Mouse (Mus musculus): ENCODE results near the gene Dnah2. TPM values are rescaled to one million over a fixed set of nuclear protein-coding genes. Genes with fewer than 3 reads are reported as not detected.

Dnah2 gene
- total RNA-seq, 2 experiments from 2014 or later: 4.6 to 5.2 TPM

DNA sequence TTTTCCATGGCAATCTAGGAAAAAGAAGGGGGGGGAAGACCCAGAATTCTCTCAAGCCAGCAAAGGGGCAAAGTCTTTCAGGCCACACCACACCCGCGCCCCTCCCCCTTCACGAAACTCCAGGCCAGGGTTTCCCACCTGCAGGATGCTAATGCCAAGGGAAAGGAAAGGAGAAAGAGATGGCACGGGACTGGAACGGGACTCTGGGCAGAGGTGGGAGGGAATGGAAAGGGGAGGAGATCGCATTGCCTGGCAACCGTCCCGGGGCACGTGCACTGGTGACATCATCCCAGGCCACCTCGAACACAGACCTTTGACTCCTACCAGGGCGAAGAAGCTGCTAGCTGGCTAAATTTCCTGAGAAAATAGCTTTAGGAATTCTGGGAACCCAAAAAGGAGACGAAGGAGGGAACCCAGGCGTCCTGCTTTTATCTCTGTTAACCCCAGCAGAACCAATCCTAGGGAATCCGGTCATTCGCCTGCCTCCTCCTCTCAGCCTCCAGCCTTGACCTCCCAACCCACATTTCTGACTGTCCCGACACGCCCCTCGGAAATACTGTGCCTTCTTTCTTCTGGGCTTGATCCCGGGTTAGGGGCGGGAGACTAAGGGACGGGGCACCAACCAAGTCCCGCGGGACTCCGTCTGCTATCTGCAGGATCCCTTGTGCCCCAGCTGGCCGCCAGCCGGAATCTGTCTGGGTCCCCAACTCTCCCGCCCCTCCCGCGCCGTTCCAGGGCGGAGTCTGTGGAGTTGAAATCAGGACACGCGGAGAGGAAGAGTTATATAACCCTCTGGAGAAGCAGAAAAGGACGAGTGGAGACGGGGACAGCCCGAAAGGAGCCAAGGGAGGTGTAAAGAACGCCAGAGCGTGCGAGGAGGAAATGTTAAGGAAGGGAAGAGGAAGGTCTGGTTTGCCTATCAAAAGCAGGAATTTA is 131.2 kb downstream of the Dnah2 start:
- peak overlapping the region; percentile 60 for H3K4me3 ChIP-seq
- DNase-seq (ENCODE audit: low spot score in 2 of 2): peak; percentile 87 to 88
- no peak for TF ChIP-seq CTCF (conservative IDR thresholded peaks at IDR 0.05)
- peak overlapping the region; percentile 99 for H3K27ac ChIP-seq

DNA sequence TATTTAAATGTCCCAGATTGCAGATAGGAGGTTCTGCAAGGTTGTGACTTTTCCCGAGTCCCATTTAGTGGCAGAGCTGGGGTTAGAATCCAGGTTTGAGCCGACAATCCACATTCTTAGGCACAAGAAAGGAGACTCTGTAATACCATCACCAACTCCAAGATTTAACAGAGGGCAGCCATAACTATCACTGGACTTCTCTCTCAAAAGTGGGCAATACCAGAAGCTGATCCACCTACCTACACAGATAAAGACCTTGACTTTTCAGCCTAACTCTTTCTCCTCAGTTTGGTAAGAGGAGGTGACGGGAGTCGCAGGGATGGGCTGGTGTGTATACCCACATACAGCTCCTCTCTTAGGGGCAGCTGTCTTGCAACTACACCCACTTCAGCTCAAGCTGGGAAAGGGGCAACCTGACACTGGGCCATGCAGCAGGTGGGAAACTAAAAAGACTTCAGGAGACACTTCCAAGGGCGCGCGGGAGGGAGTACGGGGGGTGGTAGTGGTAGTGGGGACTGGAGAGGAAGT is 131.9 kb downstream of the Dnah2 start:
- no peak for DNase-seq (ENCODE audit: low spot score in 2 of 2)
- Histone ChIP-seq H3K27ac (peak overlapping the region; percentile 99), H3K4me3 (peak overlapping the region; percentile 60)
- TF ChIP-seq CTCF (conservative IDR thresholded peaks at IDR 0.05): no peak

DNA sequence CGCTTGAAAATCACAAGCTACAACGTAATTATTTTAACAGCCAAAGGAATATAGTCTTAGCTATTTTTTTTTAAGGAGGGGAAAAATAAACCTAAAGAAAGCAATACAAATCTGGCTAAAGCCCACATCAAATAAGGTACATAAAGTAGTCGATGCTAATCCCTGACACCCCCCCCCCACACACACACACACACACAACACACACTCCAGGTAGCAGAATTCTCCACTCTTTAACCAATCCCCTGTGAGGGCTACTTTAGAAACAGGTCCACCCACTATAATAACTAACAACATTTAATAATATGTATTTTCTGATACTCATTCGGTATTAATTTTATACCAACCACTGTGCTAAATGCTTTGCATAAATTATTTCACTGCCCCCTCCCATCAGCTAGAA is 132.4 kb downstream of the Dnah2 start:
- TF ChIP-seq CTCF (conservative IDR thresholded peaks at IDR 0.05): no peak
- no peak for DNase-seq (ENCODE audit: low spot score in 2 of 2)
- H3K27ac ChIP-seq: peak overlapping the region; percentile 99
- peak overlapping the region; percentile 60 for H3K4me3 ChIP-seq

DNA sequence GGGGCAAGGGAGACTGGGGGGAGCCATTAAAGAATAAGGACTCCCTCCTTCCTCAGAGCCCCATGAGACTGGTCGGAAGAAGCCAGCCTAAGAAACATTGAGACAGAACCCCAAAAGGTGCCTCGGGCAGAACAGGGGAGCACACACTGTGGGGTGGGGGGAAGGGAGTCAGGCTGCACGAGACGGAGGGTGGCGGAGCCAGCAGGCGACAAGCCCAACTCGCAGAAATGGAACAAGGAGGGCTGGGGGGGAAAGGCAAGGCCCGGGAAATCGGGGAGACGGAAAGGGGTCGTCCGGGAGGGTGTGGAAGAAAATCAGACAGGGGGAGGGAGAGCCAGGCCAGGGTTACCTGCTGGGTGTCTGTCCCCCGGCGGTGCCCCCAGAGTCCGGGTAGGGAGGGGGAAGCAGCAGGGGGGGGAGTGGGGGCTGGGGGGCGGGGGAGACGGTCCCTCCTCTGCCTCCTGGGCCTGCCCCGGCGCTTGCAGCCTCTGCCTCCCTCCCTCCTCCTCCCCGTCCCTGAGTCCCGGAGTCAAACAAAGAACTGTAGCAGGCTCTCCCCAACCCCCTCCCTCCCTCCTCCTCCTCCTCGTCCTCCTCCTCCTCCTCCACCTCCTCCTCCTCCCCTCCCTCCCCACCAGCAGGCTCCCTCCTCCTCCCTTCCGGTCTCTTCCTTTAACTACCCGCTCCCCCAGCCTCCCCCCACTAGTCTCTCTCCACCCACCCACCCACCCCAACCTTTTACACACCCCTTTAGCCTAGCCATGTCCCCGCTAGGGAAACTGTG is 133.1 kb downstream of the Dnah2 start:
- DNase-seq (ENCODE audit: low spot score in 2 of 2): peak in 1 of 2 experiments; percentile 39
- Histone ChIP-seq H3K4me3 (peak overlapping the region; percentile 60), H3K27ac (peak overlapping the region; percentile 99)
- no peak for TF ChIP-seq CTCF (conservative IDR thresholded peaks at IDR 0.05)

DNA sequence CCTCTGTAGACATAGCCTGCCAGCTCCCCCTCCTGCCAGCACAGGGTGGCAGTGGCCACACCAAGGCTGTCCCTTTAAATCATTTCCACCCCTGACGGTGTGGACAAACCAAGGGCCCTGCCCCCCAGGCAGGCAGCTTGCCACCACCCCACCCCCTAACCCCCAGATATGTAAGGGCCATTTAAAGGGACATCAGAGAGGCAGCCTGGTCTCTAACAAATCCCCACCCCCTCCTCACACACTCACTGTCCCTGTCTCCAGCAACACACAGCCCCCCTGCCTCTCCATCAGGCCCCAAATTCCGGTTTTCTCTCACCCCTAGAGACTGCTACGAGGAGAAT is 133.6 kb downstream of the Dnah2 start:
- Histone ChIP-seq H3K27ac (peak overlapping the region; percentile 99), H3K4me3 (peak overlapping the region; percentile 52)
- TF ChIP-seq CTCF (conservative IDR thresholded peaks at IDR 0.05): peak; percentile 36
- peak in 1 of 2 experiments; percentile 37 for DNase-seq (ENCODE audit: low spot score in 2 of 2)

DNA sequence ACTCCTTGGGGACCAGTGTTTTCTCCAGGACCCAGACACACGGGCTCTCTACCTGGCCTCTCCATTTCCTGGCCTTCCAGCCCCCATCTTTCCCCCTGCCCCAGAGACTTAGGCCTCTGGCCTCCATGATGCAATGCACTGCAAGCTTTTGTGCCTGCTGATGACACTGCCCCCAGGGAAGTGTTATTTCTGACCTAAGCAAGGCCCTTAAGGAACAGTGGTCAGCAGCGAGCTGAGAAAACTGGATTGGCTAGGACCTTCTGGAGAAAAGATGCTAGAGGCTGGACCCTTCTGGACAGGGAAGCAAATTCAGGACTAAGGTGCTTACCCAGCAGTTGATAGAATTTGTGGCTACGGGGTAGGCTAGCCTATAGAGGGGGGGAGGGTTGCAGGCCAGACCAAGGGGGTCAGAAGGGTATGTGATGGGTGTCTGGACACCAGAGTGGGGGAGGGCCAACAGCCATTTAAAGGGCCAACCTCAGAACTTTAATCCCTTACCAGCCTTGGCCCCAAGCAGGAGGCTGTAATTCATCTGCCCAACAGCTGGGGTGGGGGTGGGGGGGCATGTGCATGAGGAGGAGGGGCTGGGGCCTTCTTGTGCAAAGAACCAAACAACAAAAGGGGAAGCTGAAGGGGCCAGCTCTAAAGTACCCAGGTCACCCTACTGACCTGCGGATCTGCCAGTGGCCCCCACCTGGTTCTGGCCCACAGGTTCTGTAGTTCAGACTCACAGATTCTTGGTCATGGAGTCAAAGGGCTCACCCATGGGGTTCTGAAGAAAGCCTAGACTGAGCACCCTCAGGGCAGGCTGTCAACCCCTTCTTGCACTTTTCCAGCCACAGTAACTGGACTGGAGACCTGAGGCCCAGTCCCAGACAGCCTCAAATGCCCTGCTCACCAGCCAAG is 134.2 kb downstream of the Dnah2 start:
- TF ChIP-seq CTCF (conservative IDR thresholded peaks at IDR 0.05): no peak
- DNase-seq (ENCODE audit: low spot score in 2 of 2): no peak
- H3K27ac ChIP-seq: peak overlapping the region; percentile 99

DNA sequence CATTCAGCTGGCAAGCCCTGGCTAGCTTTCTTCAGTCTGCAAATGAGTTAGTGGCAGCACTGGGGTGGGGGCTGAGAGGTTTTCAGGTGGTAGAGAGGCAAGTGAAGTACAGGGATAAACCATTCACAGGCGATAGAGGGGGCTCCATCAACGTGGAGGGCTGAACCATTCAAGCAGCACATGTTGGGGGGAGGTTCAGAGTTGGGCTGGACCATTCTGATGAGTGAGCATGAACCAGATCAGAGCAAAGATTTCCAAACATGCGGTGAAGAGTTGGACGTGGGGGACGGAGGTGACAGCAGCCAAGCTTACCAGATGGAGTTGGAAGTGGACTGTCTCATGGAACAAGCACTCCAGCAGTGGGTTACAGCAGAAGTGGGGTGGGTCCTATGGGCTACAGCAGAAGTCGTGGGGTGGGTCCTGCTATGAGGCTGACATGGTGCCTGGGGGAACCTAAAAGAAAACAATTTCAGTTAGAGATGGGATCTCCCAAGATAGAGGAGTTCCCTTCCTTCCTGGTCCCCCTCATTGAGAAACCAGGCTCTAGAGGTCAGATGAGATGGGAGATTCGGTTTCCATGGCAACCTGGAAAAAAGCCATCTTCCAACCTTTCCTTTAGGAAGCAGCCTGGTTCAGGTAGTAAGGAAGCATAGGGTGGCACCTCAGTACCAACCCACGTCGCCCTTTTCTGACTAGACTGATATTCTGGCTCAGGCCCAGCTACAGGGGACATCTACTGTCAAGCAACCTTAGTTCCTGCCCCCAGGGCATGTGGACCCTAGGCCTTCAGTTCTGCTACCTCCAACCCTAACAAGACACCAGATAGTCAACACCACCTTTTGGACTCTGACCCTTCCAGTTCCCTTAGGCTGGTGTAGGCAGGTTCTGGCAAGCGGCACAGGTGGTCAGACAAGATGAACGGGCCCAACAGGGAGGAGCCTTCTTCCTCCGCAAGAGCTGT is 135.4 kb downstream of the Dnah2 start, which contains the start of gene Kdm6b:
Gene Kdm6b (minus strand): TSS at position 455 of the 961 bp plus-strand sequence.
- Histone ChIP-seq H3K27ac (peak within 1 kb of the TSS; percentile 99), H3K4me3 (peak within 1 kb of the TSS; percentile 87)
- TF ChIP-seq CTCF (conservative IDR thresholded peaks at IDR 0.05): no peak
- peak; percentile 68 to 80 for DNase-seq (ENCODE audit: low spot score in 2 of 2)

More for the DNA sequence above, 134.2 kb downstream of the Dnah2 start:
- H3K4me3 ChIP-seq: peak overlapping the region; percentile 52

DNA sequence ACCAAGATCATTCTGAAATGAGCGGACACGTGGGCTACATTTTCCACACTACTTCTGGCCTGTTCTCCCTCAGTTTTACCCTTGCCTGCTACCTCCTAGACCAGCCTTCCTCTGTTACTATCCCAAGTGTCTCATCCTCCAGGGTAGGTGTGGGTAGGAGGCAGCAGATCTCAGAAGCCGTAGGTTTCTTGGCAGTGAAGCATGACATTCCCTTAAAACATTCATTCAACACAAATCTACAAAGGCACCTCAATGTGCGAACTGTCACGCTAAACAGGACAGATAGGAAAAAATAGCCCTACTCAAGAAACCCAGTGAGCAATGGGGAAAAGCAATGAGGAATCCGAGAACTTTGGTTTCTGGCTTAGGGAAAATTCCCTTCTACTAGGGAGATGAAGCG is 136.4 kb downstream of the Dnah2 start:
- H3K27ac ChIP-seq: peak overlapping the region; percentile 99
- TF ChIP-seq CTCF (conservative IDR thresholded peaks at IDR 0.05): no peak
- peak overlapping the region; percentile 87 for H3K4me3 ChIP-seq
- DNase-seq (ENCODE audit: low spot score in 2 of 2): no peak

DNA sequence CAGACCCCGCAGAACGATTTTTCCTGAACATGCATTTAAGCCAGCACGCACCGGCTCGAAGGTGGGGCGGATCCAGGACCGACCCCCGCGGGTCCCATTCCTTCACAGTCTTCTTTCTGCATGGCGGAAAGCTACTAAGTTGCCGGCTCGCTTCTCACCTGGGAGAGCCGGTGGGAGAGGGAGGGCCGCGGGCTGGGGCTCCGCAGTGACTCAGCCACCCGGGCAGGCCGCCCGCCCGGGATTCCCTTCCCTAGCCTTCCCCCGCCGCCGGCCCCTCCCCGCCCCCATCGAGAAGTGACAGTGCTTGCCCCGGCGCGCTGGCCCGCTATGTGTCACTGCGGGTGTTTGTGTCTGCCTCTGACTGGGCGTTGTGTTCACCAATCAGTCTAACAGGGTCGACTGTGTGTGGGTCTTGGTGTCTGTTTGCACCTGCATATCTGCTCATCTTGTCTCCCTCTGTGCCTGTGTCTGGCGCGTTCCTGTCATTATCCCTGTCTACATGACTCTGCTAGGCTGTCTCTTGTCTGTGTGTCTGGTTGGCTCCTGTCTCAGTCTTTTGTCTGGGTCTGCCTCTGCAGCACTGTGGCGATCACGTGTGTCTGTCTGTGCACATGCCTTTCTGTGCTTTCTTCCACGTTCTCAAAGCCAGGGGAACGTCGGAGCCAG is 137.2 kb downstream of the Dnah2 start:
- H3K27ac ChIP-seq: peak overlapping the region; percentile 99
- peak in 1 of 2 experiments; percentile 39 for DNase-seq (ENCODE audit: low spot score in 2 of 2)
- peak overlapping the region; percentile 87 for H3K4me3 ChIP-seq
- TF ChIP-seq CTCF (conservative IDR thresholded peaks at IDR 0.05): no peak

DNA sequence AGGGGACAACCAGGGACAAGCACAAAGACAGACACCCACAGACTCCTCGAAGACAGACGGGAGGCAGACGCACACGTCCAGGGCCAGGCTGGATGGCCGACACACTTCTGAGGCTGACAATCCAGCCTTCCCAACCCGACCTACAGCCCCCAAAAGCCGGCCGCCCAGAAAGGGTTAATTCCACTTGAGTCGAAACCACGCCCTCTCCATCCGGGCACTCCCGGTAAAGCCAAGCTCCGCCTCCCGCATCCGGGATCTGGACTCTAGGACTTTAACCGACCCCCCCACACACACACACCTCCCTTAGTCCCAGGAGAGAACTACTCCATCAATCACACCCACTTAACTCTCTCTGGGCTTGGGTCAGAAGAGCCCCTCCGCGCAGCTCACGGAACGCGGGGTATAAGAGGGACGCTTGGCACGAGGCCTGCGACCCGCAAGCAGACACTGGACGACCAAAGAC is 137.8 kb downstream of the Dnah2 start:
- H3K4me3 ChIP-seq: peak overlapping the region; percentile 87
- H3K27ac ChIP-seq: peak overlapping the region; percentile 99
- peak; percentile 92 to 94 for DNase-seq (ENCODE audit: low spot score in 2 of 2)
- TF ChIP-seq CTCF (conservative IDR thresholded peaks at IDR 0.05): no peak
